Mouse (Mus musculus) liver, embryonic 13.5 days (tissue): Measurements from ENCODE around the gene Wdr54. TPM values are rescaled to one million over a fixed set of nuclear protein-coding genes. Genes with fewer than 3 reads are reported as not detected.

Experiments used
- ATAC-seq: fragments of 200-750 bp; cut with Nextera tagmentation; 2 replicates; pipeline ENCODE4 v1.8.0; 2017; ENCODE audit warnings: low read depth, mild to moderate bottlenecking, moderate number of reproducible peaks, moderate library complexity
- DNase-seq: peaks from one replicate; pipeline ENCODE4 v3.0.0; 2022
- H3K27ac ChIP-seq: fragments of 300-500 bp; sonication (generic); 2 replicates; pipeline ENCODE4 v1.5.1; 2015; ENCODE audit warnings: moderate library complexity, mild to moderate bottlenecking, inconsistent platforms
- H3K27me3 ChIP-seq: fragments of 300-500 bp; sonication (generic); 2 replicates; pipeline ENCODE4 v1.6.1; 2015; ENCODE audit warnings: mild to moderate bottlenecking, inconsistent platforms
- H3K36me3 ChIP-seq: fragments of 300-500 bp; sonication (generic); 2 replicates; pipeline ENCODE4 v1.6.1; 2015; ENCODE audit warnings: mild to moderate bottlenecking, inconsistent platforms
- H3K4me1 ChIP-seq: fragments of 300-500 bp; sonication (generic); replicated peaks from 2 replicates; pipeline ENCODE4 v1.6.1; 2015; ENCODE audit warnings: inconsistent platforms
- H3K4me2 ChIP-seq: fragments of 300-500 bp; sonication (generic); 2 replicates; pipeline ENCODE4 v1.6.1; 2015; ENCODE audit warnings: inconsistent platforms, mild to moderate bottlenecking, moderate library complexity
- H3K4me3 ChIP-seq: fragments of 300-500 bp; sonication (generic); replicated peaks from 2 replicates; pipeline ENCODE4 v1.5.1; 2015; ENCODE audit warnings: mild to moderate bottlenecking, inconsistent platforms
- H3K9ac ChIP-seq: fragments of 300-500 bp; sonication (generic); 2 replicates; pipeline ENCODE4 v1.6.1; 2015; ENCODE audit warnings: mild to moderate bottlenecking, inconsistent platforms
- H3K9me3 ChIP-seq: fragments of 300-500 bp; sonication (generic); replicated peaks from 2 replicates; pipeline ENCODE4 v1.6.1; 2016; ENCODE audit warnings: inconsistent platforms
- WGBS: fragments of 180-500 bp; shearing (Covaris S2); methylation state at CpG from one replicate; pipeline ENCODE4 v1.1.7; 2015; ENCODE audit not compliant: insufficient replicate concordance; 5-methylcytosine and 5-hydroxymethylcytosine counted together
- polyA plus RNA-seq: library from polyadenylated mRNA; unstranded; fragments of >200 nt; fragmentation: Nextera tagmentation; extraction: Ambion mirVana; gene quantifications from 2 replicates; pipeline ENCODE4 v1.2.1, GENCODE M21; 2015

The Wdr54 gene
- polyA plus RNA-seq, 1 experiment from 2014 or later: 0.67 TPM

DNA sequence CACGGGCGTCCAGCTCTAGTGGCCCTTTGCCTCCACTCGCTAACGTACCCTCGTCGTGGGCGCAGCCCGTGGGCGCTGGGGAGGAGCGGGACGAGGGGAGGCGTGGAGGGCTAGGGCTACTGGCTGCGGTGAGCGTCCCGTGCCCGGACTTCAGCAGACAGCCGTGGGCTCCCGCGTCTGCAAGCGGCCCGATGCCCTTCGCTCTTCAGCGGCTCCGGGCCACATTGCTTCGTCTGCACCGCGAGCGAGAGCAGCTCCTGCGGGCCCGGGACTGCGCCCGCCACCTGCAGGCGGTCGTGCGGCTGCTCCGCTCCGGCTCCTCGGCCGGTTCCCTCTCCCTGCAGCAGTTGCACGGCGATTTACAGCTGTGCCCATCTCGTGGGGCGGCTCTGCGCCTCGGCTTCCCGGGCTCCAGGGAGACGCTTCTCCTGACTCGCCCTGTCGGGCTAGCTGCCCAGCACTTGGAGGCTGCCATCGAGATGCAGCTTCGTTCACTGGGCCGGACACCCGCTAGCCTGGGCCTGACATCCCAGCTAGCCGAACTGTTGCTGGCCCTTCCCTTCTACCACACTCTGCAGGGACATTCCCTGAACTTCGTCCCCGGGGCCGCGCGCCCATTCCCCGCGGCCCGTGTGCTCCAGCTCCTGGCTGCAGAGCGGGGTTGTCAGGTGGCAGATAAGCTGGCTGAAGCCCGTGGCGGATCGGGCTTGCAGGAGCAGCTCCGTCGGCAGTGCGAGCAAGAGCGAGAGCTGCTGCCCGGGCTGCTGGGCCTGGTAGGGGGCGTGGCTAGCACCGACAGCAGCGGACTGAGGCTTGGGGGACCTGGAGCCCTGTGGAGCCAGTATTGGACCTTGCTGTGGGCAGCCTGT, 54.3 kb downstream of the Wdr54 start:
- WGBS: under 1% methylated on average over 74 of the region's 74 CpGs

GRCm38 (mm10) chr6:83101316-83101687, 54.9 kb downstream of the Wdr54 start, which contains the start of the genes Ccdc142 and Gm42688:
Gene Ccdc142 (plus strand): TSS chr6:83101601.
Gene Gm42688 (plus strand): TSS chr6:83101617.
- Histone ChIP-seq H3K9ac (peak within 1 kb of the TSS; percentile 90), H3K4me2 (peak within 1 kb of the TSS; percentile 99), H3K36me3 (peaks cover 21% of the 10 kb centered on the region), H3K4me3 (peak within 1 kb of the TSS; percentile 81), H3K9me3 (no peaks in the 10 kb centered on the region), H3K4me1 (peaks cover 27% of the 10 kb centered on the region), H3K27me3 (peaks cover 14% of the 10 kb centered on the region), H3K27ac (peak within 1 kb of the TSS; percentile 85)
- DNase-seq (peak; percentile 82), ATAC-seq (peak; percentile 81)
- WGBS: 2% methylated on average over 25 of the region's 25 CpGs

More for the DNA sequence above, 54.3 kb downstream of the Wdr54 start:
- Histone ChIP-seq H3K4me1 (peaks cover 28% of the 10 kb centered on the region), H3K27me3 (peaks cover 11% of the 10 kb centered on the region; the same call in 1 of the 2 replicates), H3K9ac (peak overlapping the region; percentile 90), H3K4me2 (peak overlapping the region; percentile 99), H3K36me3 (peaks cover 25% of the 10 kb centered on the region), H3K9me3 (no peaks in the 10 kb centered on the region), H3K4me3 (peak overlapping the region; percentile 81), H3K27ac (peak overlapping the region; percentile 85)
- peak; percentile 73 for DNase-seq
- peak; percentile 70 for ATAC-seq

Other genes with a start within 250 kb of the Wdr54 start
- gene Sema4f, start 216.6 kb downstream of the Wdr54 start, polyA plus RNA-seq: 0.05 TPM in 1 of 2 replicates, not detected in the other
- 10.3 and 15.7 TPM in 2 replicates for gene M1ap, start 209.5 kb downstream of the Wdr54 start, polyA plus RNA-seq
- 20.1 and 20.2 TPM in 2 replicates for gene Dok1, start 122.9 kb downstream of the Wdr54 start, polyA plus RNA-seq
- gene Loxl3, start 122.2 kb downstream of the Wdr54 start, polyA plus RNA-seq: 2.1 and 2.2 TPM in 2 replicates
- 186 and 197 TPM in 2 replicates for gene Aup1, start 101.9 kb downstream of the Wdr54 start, polyA plus RNA-seq
- gene Htra2, start 101.1 kb downstream of the Wdr54 start, polyA plus RNA-seq: 131 and 132 TPM in 2 replicates
- gene Dqx1, start 98.6 kb downstream of the Wdr54 start, polyA plus RNA-seq: 5.3 and 5.6 TPM in 2 replicates
- gene Tlx2, start 86.1 kb downstream of the Wdr54 start, polyA plus RNA-seq: 0.14 TPM in 1 of 2 replicates, not detected in the other
- gene Pcgf1, start 78.5 kb downstream of the Wdr54 start, polyA plus RNA-seq: 19.3 and 21.2 TPM in 2 replicates
- 0.24 and 0.38 TPM in 2 replicates for gene Lbx2, start 70.0 kb downstream of the Wdr54 start, polyA plus RNA-seq
- 0.94 and 1.1 TPM in 2 replicates for gene Ccdc142, start 54.8 kb downstream of the Wdr54 start, polyA plus RNA-seq
- 1.1 and 1.3 TPM in 2 replicates for gene Gm42688, start 54.8 kb downstream of the Wdr54 start, polyA plus RNA-seq
- 94.5 and 99.8 TPM in 2 replicates for gene Mrpl53, start 47.4 kb downstream of the Wdr54 start, polyA plus RNA-seq
- gene Mogs, start 40.9 kb downstream of the Wdr54 start, polyA plus RNA-seq: 44.9 and 46.7 TPM in 2 replicates
- gene Wbp1, start 34.8 kb downstream of the Wdr54 start, polyA plus RNA-seq: 30.4 and 32.3 TPM in 2 replicates
- 6.3 and 7.2 TPM in 2 replicates for gene Ino80b, start 31.0 kb downstream of the Wdr54 start, polyA plus RNA-seq
- gene Rtkn, start 20.9 kb downstream of the Wdr54 start, polyA plus RNA-seq: 10.1 and 11.7 TPM in 2 replicates
- gene 1700003E16Rik, start within 50 bp of the Wdr54 start, polyA plus RNA-seq: 0.15 and 0.20 TPM in 2 replicates
- 28.0 and 30.7 TPM in 2 replicates for gene Dctn1, start 9.5 kb upstream of the Wdr54 start, polyA plus RNA-seq
- gene Slc4a5, start 63.4 kb upstream of the Wdr54 start, polyA plus RNA-seq: 0.86 and 0.89 TPM in 2 replicates
- 90.3 and 106 TPM in 2 replicates for gene Mthfd2, start 169.5 kb upstream of the Wdr54 start, polyA plus RNA-seq
- gene Mob1a, start 169.6 kb upstream of the Wdr54 start, polyA plus RNA-seq: 36.9 and 46.5 TPM in 2 replicates
- 329 and 343 TPM in 2 replicates for gene Bola3, start 192.8 kb upstream of the Wdr54 start, polyA plus RNA-seq